Mouse (Mus musculus) ES-E14 (cell line): ENCODE results near the gene Epb41l5. TPM values are rescaled to one million over a fixed set of nuclear protein-coding genes. Genes with fewer than 3 reads are reported as not detected.

ENCODE experiments used
- DNase-seq: peaks from one replicate; pipeline ENCODE4 v3.0.0-alpha.2; 2013; ENCODE audit warnings: low read depth, low spot score
- H3K27ac ChIP-seq: 2 replicates; pipeline ENCODE4 v1.5.1; 2012; ENCODE audit warnings: low read depth, mild to moderate bottlenecking, low read length, moderate library complexity, mixed read lengths; ENCODE audit not compliant: poor library complexity, insufficient read depth, severe bottlenecking
- H3K36me3 ChIP-seq: 2 replicates; pipeline ENCODE4 v1.6.1; 2012; ENCODE audit warnings: mild to moderate bottlenecking, low read length, moderate library complexity, mixed read lengths; ENCODE audit not compliant: control insufficient read depth, poor library complexity, insufficient read depth, severe bottlenecking
- H3K4me1 ChIP-seq, 2 experiments: fragments of 150-350 bp in 1 of 2; sonication (generic) in 1 of 2; 2 replicates each; pipeline ENCODE4 v1.6.1; 2012; ENCODE audit warnings: low read length in 2 of 2, mild to moderate bottlenecking in 1 of 2, mixed read lengths in 1 of 2; ENCODE audit not compliant: control insufficient read depth in 2 of 2, insufficient read depth in 2 of 2, poor library complexity in 1 of 2
- H3K4me3 ChIP-seq, 2 experiments: fragments of 150-350 bp in 1 of 2; sonication (generic) in 1 of 2; 2 replicates each; pipeline ENCODE4 v1.5.1; 2012; ENCODE audit warnings: low read length in 2 of 2, low read depth in 1 of 2, mild to moderate bottlenecking in 1 of 2, mixed read lengths in 1 of 2; ENCODE audit not compliant: insufficient read depth in 1 of 2, poor library complexity in 1 of 2, severe bottlenecking in 1 of 2
- H3K9ac ChIP-seq: 2 replicates; pipeline ENCODE4 v1.6.1; 2012; ENCODE audit warnings: low read depth, mild to moderate bottlenecking, low read length, mixed read lengths; ENCODE audit not compliant: poor library complexity, insufficient read depth, severe bottlenecking
- H3K9me3 ChIP-seq: fragments of 150-350 bp; sonication (generic); 2 replicates; pipeline ENCODE4 v1.6.1; 2012; ENCODE audit warnings: low read depth, mild to moderate bottlenecking, low read length; ENCODE audit not compliant: control insufficient read depth, insufficient read depth
- CHD2 ChIP-seq: IDR thresholded peaks from 2 replicates; pipeline ENCODE4 v1.6.1; 2014; ENCODE audit warnings: mild to moderate bottlenecking, low read depth, low read length, inconsistent platforms
- HCFC1 ChIP-seq: IDR thresholded peaks from 2 replicates; pipeline ENCODE4 v1.6.1; 2012; ENCODE audit warnings: low read length, inconsistent platforms, borderline replicate concordance; ENCODE audit not compliant: insufficient read depth
- MAFK ChIP-seq: IDR thresholded peaks from 2 replicates; pipeline ENCODE4 v1.6.1; 2014; ENCODE audit warnings: mild to moderate bottlenecking, low read depth, low read length, inconsistent platforms; ENCODE audit not compliant: insufficient read depth
- ZC3H11A ChIP-seq: IDR thresholded peaks from 2 replicates; pipeline ENCODE4 v1.6.1; 2012; ENCODE audit warnings: low read depth, mild to moderate bottlenecking, inconsistent platforms, low read length, borderline replicate concordance
- ZNF384 ChIP-seq: IDR thresholded peaks from 2 replicates; pipeline ENCODE4 v1.6.1; 2012; ENCODE audit warnings: low read depth, low read length, inconsistent platforms
- in situ Hi-C, 2 experiments: fragments of 600-800 bp; cut with MboI; formaldehyde crosslinking; loops; one replicate each; pipeline ENCODE4 v1.15.1; 2025; ENCODE audit warnings: low sequenced_read_pairs in 2 of 2, inconsistent platforms in 1 of 2; ENCODE audit not compliant: unreplicated experiment in 2 of 2
- total RNA-seq: library from RNA; depleted of rRNA; stranded (reverse); fragments of 300-350 nt; gene quantifications from 2 replicates; pipeline ENCODE4 v1.2.3, GENCODE M21; 2012

Gene Epb41l5
- total RNA-seq, 1 experiment = 13.4 TPM

GRCm38 (mm10) chr1:119525689-119526591, 122.9 kb downstream of the Epb41l5 start, which contains the start of gene Tmem185b:
Gene Tmem185b, plus strand, starts transcription at chr1:119526160.
- peaks cover 15% of the 10 kb centered on the region; the same call in 1 of the 2 replicates for H3K36me3 ChIP-seq
- H3K4me1 ChIP-seq = peaks cover 0 to 9% of the 10 kb centered on the region in 2 experiments; a peak in 2 of 4 replicates
- in situ Hi-C loops = no loop called here
- TF ChIP-seq HCFC1 (0 out of 2 replicates have a peak, but pooled peaks have one; percentile 11), ZC3H11A (no peak)
- peak within 1 kb of the TSS; percentile 78 for H3K4me3 ChIP-seq
- H3K9ac ChIP-seq = peak within 1 kb of the TSS; percentile 91
- H3K9me3 ChIP-seq = no peaks in the 10 kb centered on the region
- DNase-seq = peak; percentile 65
- peak within 1 kb of the TSS; percentile 52; the same call in 1 of the 2 replicates for H3K27ac ChIP-seq

- in situ Hi-C loops = no loop called here
- H3K4me3 ChIP-seq = peak overlapping the region; percentile 78
- peaks cover 0 to 9% of the 10 kb centered on the region in 2 experiments; a peak in 2 of 4 replicates for H3K4me1 ChIP-seq
- no peaks in the 10 kb centered on the region for H3K9me3 ChIP-seq
- peaks cover 15% of the 10 kb centered on the region; the same call in 1 of the 2 replicates for H3K36me3 ChIP-seq
- TF ChIP-seq HCFC1 (no peak), CHD2 (no peak), ZNF384 (no peak), ZC3H11A (no peak), MAFK (no peak)
- no peak for DNase-seq
- peak overlapping the region; percentile 73; the same call in 1 of the 2 replicates for H3K9ac ChIP-seq
- no peak overlapping the region for H3K27ac ChIP-seq
Observed at GRCm38 (mm10) chr1:119525004-119525444, 123.8 kb downstream of the Epb41l5 start.

DNA sequence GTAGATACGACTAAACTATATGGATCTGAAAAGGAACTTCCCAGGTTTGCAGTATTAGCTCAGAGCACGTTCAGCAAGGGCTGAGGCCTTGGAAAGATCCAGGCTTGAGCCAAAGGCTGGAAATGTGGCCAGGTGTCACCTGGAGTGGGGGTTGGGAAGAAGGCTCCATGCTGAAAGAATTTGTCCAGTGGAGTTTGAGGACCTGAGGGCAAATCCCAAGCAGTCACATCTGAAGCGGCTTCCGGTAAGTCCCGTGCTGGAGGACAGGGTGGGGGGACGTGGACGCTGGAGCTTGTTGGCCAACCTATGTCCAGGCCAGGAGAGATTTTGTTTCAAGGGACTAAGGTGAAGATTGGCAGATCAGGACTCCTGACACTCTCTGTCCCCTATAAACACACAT, 125.0 kb downstream of the Epb41l5 start:
- Histone ChIP-seq H3K4me1 (peaks cover 0 to 9% of the 10 kb centered on the region in 2 experiments; a peak in 2 of 4 replicates), H3K36me3 (peaks cover 11% of the 10 kb centered on the region; the same call in 1 of the 2 replicates), H3K9ac (no peak overlapping the region), H3K4me3 (no peak overlapping the region), H3K9me3 (no peaks in the 10 kb centered on the region), H3K27ac (no peak overlapping the region)
- TF ChIP-seq MAFK (no peak), ZC3H11A (no peak), ZNF384 (no peak), HCFC1 (no peak), CHD2 (no peak)
- in situ Hi-C loops = no loop called here
- no peak for DNase-seq

DNA sequence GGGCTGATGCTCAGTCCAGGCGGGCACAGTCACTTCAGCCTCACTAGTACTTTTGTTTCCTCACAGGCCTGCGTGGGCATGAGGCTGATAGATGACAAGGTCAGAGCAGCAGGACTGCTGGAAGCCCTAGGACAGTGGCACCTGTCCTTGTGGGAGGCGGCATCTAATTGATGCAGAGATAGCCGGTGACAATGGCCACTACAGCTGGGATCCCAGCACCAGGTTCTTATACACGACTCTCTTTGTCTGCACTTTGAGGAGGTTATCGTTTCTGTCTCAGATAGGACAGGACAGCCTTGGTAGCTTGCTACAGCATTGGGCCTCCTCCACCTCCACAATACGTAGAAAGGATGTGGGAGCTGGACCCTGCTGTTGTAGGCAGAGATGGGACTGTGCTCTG, 125.4 kb downstream of the Epb41l5 start:
- Histone ChIP-seq H3K4me1 (peaks cover 0 to 9% of the 10 kb centered on the region in 2 experiments; a peak in 2 of 4 replicates), H3K9me3 (no peaks in the 10 kb centered on the region), H3K27ac (no peak overlapping the region), H3K36me3 (peaks cover 8% of the 10 kb centered on the region; the same call in 1 of the 2 replicates), H3K9ac (no peak overlapping the region), H3K4me3 (no peak overlapping the region)
- TF ChIP-seq ZNF384 (no peak), HCFC1 (no peak), ZC3H11A (no peak), MAFK (no peak), CHD2 (no peak)
- in situ Hi-C loops = no loop called here
- no peak for DNase-seq
